Mouse (Mus musculus) erythroblast, embryonic 14.5 days (primary cell): ENCODE measurements around the gene Pygo2.

Experiments used
- GATA1 ChIP-seq: IDR thresholded peaks from 2 replicates; pipeline ENCODE4 v1.6.1; 2012; ENCODE audit warnings: low read length, inconsistent platforms, mixed read lengths
- TAL1 ChIP-seq: IDR thresholded peaks from 3 replicates; pipeline ENCODE4 v1.6.1; 2012; ENCODE audit warnings: low read length, inconsistent platforms, mixed read lengths

- TF ChIP-seq GATA1 (no peak), TAL1 (no peak)
These were observed 23.1 kb upstream of the Pygo2 start for GRCm38 (mm10) chr3:89406887-89407286.
